Mouse (Mus musculus): ENCODE results near the gene Tnfrsf21.
A peak's percentile ranks its signal among the peaks of the same experiment; 100 is the strongest.

The Tnfrsf21 gene

DNA sequence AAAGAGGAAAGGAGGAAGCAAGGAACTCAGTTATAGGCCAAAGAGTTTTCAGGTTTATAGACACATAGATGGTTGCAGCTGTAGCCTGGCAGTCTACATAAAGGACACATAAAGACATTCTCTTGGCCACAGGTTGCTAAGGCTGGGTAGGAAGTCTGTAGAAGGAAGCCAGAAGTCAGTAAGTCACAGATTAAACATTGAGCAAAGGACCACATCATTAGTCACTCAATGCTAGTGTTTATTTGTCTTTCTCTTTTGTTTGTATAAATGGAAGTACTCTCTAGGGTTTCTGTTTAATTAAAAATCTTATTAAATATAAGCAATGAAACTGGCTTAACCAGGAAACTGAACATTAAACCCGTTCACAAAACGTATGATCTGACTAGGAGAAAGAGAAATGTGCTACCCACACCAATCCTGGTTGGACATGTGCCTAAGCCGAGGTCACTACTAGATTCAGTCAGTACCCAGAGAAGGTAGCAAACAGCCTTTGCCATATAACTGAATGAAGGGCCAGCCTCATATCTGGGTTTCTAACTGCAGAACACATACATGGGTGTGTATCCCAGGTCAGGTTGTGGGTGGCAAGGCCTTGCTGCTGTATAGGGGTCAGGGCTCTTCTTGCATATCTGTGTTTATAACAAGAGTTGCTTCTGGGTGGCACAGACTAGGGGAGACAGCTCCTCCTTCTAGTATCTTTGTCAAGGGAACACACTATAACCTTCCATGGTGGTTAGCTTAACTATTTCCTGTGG lies 113.9 kb downstream of the Tnfrsf21 start:
- no peak for DNase-seq (ENCODE audit: low read depth)

DNA sequence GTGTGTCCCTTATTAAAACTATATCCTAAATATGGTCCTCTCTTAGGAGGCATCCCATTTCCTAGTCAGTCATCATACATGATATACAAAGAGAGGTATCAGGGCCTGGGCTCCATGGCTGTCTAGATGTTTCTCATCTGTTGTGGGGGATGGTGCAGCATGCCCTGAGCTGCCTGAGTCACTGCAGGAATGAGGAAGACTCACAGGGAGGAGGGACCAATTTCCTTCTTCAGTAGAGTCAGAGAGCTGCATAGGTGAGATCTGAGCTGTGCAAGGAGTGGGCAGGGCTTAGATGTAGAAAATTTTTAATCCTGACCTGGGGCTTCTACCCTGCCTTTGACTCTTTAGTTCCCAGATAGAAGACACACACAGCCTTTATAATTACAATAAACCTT lies 114.5 kb downstream of the Tnfrsf21 start:
- no peak for DNase-seq (ENCODE audit: low read depth)

DNA sequence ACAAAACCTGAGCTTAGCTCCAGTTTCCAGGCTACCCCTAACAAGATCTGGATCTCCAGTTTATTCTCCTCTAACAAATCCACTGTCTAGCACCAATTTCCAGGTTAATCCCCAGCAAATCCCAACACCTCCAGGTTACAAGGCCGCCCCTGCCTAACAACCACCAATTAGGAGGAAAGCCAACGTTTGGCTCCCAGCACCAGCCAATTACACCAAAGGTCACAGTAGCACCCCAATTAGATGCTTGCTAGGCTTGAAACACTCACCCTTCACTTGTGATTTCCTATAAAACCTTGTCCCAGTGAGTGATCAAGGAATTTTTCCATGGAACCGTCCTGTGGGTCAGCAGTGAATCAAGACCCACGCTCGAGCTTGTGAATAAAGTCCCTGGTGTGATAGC lies 116.1 kb downstream of the Tnfrsf21 start:
- no peak for DNase-seq (ENCODE audit: low read depth)

DNA sequence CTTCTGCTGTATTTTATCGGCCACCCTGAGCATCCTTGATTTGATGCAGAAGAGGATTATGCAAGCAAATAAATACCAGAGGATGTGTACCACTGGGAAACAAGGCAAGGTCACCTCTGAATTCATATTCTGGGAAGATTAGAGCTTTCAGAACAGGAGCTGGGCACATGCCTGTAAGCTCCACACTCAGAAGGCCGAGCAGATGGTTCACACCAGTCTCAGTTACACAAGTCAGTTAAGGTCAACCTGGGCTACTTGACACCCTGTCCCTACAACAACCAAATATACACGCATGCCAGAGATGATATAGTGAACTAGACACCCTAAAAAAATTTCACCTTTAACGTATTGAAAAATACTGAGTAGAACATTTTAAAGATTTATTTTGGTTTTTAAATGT lies 116.8 kb downstream of the Tnfrsf21 start:
- no peak for DNase-seq (ENCODE audit: low read depth)

DNA sequence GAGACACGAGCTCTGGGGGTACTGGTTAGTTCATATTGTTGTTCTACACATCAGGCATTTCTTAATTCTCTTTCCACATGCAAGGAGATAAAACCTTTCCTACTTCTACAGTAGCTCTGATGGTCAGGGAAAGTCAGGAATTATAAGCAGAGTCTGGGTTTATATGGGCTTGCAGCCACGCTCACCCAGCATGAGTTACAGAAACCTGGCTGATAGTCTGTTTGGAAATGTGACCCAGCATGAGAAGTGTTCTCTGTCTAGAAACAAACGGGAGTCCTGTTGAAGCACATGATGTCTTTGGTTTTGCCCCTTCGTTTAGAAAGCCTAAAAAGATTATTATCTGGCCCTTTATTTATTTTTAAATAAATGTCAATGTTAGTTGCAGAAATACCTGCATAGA lies 118.6 kb downstream of the Tnfrsf21 start:
- no peak for DNase-seq (ENCODE audit: low read depth)

DNA sequence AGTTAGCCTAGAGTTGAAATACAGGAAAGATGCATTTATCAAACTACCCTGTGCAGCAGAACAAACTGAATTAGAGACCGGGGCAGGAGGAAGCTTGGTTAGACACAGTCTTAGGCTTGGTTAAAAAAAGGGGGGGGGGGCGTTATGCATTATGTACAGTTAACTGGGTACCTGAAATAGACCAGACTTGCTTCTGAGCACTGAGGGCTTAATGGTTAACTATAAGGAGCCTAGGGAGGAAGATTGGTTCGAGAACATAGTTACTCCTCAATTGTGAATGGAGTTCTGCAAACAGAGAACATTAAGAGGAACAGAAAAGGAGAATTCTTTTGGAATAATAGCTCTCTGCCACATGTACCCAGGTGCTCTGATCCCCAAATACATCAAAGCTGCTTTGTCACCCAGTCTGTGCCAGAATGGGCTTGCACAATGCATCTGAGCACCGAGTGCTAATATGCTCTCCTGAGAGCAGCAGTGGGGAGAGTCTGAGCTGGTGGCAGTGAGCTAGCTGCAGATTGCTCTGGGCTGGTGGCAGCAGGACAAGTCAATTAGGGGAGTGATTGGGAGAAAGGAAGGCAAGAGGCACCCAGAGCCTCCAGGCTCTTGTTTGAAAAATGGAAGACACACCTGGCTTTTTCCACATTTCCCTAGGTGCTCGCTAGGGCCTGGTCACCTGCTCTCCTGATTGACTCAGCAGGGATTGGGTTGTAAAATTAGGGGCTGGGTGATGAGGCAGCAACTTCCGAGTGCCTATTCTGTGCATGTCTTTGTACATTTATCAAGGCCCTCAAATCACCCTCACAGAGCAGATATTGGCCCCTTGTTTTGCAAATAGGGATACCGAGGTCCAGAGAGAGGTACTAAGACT lies 119.3 kb downstream of the Tnfrsf21 start:
- DNase-seq (ENCODE audit: low read depth), result no peak

DNA sequence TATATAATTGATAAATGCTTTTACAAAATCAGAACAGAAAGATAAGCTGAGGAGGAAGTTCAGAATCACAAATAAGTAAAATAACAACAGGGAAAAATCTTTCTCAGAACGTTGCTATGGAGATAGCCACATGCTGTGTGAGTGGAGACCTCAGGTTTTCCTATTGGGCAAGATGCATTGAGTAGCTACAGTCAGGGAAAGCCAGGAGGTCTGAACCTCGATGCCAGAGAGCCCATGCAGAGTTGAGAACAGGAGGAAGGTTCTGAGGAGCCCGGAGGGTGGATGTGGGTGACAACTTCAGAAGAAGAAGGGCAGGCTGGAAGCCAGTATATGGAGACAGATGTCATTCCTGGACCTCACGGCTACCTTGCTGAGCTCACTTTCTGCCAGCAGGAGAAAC lies 120.4 kb downstream of the Tnfrsf21 start:
- DNase-seq (ENCODE audit: low read depth), result no peak

DNA sequence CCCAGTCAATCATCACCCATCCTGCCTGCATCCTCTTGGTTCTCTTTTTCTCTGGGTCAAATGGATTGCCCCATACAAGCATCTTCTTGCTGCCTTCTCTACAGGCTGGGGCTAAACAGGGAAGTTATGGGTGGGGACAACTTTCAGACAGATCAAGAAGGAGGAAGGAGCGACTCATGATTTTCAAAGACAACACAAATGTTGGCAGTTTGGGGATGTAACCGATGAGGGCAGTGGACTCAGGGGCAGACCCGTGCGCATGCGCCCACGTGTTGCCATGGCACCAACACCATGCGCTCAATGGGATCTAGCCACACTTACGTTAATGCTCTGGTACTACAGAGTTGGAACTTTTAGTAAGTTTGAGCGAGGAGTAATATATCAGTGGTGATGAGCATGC lies 121.5 kb downstream of the Tnfrsf21 start:
- peak; percentile 80 for DNase-seq (ENCODE audit: low read depth)

DNA sequence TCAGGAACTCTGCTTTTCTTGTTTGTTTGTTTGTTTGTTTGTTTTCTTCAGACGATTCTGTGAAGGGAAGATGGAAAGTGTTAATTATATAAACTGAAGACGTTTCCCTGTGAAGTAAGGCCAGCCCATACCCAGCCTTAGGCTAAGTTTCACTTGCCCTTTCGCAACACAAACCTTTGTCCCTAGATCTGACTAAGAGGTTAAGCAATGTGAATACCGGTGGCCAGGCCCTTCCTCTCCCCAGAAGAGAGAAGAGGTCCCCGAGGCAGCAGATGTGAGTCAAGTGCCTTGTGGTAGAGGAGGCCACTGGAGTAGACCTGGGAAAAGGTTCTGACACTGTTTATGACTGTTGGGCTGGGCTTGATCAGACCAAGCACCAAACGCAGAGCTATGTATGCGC lies 122.0 kb downstream of the Tnfrsf21 start:
- DNase-seq (ENCODE audit: low read depth), result peak; percentile 85
